Mouse (Mus musculus): ENCODE results near the gene Cldn7.

DNA sequence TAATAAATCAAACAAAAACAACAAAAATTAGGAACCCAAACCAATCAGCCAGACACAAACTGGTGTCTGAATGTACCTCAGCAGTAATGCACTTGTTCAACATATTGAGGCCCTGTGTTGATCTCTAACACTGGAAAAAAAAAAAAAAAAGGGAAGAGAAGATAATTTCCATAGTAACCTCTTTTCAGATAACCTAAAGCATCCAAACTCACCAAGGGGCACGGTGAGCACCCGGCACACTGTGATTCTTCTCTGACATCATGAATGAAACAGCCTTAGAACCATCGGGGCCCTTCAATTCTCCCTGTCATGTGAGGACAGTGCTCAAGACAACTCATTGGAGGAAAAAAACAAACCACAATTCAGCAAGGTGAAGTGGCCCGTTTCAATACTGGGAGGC is 34.9 kb upstream of the Cldn7 start:
- TF ChIP-seq CTCF (conservative IDR thresholded peaks at IDR 0.05; ENCODE audit: low read length) (no peak), NANOG (IDR thresholded peaks at IDR 0.05; ENCODE audit: borderline replicate concordance, low read length) (no peak), POU5F1 (IDR thresholded peaks at IDR 0.05; ENCODE audit: borderline replicate concordance, low read length) (no peak)
